Mouse (Mus musculus): ENCODE measurements at regions not wholly inside any gene's neighbourhood (a gene's known extent, or its start where the extent isn't known, plus 50 kb on each side); places are given as distances from the start of the nearest gene placed in this dataset.

DNA sequence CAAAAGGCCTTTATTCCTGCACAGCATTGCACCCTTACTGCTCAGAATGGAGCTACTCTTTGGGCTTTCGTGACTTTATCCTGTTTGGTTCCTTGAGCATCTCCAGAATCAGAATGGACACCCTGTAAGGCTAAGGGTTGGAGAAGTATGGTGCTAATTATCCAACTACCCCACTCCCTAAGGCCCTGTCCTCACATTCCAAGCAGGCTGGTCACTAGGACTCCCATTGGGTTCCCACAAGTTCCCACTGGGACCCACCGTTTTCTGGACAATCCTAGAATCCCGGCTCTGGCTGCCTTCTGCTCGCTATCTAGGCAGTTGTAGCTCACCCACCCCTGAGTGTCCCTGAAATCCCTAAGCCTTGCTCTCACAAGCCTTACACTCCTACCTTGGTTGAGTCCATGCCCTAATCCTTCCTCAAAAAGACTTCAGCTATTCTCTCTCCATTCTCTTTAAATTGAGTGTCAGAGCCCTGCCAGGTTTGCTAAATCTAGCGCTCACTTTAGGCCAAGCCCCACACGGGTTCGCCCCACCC, 146.1 kb downstream of the Efcab1 start:
- in situ Hi-C loops (cut with MboI, MseI), result no loop called here

DNA sequence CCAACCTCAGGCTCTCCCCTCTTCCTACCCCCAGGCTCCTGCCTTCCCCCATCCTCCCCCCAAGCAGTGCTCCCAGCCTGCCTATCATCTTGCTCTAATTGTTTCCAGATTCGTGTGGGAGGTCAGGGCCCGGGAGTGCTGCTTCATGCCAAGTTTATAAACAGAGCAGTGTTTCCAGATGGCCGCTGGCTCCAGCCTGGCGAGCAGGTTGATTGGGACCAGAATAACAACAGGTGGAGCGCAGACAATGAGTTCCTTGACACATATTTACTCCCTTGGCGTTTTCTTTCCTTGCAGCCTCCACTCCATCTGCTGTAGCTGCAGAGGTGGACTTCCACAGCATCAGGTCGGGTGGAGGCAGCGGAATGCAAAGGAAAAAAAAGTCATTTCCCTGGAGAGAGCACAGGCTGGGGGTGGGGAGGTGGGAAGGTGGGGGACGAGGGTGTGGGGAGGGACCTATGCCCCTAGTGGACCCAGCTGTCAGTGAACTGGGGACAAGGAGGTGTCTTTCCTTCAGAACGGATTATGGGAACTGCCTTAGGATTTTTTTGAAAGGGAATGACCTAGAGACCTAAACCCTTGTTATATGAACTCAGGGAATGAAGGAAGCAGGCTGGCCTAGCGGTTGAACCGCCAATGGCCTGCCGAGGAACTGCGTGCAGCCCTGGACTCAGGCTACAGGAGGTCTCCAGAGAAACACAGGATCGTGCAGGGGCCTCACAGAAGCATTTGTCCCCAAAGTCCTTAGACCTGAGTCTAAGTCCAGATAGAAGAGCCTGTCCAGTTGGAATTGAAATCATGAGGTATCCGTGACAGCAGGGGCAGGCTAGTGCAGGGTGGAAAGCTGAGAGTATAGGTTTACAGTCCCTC, 146.8 kb downstream of the Efcab1 start:
- in situ Hi-C loops (cut with MboI, MseI), result no loop called here

DNA sequence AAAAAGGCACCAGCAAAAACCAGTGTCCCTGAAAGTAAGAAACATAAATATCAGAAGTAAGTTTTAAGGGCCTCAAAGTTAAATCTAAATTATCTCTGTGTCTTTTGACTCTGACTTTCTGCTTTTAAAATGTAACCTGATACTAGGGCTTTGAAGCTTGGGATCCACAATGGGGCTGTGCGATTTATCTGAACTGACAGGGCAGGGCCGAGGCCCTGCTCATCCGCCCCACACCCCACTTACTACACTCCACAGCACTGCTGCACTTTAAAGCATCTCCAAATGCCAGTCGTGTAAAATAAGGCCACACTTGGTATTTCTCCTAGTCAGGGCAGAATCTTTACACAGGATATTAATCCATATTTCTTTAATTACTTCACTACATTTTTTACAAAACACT, 147.4 kb downstream of the Efcab1 start:
- in situ Hi-C loops (cut with MboI, MseI), result no loop called here

DNA sequence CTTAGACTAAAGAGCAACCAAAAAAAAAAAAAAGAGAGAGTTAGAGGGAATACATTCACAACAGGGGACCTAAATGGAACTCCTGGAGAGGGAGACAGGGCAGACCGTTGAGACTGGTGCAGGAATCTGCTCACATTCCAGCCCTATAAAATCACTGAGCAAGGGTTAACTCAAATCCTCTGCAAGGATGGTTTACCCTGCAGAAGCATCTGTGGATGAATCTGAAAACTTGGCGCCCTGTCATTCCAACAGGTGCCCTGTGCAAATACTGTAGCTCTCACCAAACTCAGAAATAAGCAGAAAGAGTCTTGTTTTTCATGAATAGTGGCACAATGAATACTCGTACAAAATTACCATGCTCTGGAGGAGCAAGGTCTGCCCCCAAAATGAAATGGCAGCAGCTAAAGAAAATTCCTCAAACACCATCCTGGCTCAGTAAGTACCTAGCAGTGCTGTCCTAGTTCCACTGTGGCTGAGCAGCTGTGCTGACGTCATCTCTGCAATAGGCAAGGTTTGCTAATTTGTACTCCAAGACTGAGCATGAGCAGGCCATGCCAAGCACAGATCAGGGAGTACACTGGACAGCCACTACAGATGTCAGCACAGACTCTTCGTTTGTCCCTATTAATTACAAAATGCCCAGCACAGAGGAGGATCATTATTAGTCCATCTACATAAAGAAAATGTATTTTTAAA, 148.0 kb downstream of the Efcab1 start:
- in situ Hi-C loops (cut with MboI, MseI), result no loop called here

DNA sequence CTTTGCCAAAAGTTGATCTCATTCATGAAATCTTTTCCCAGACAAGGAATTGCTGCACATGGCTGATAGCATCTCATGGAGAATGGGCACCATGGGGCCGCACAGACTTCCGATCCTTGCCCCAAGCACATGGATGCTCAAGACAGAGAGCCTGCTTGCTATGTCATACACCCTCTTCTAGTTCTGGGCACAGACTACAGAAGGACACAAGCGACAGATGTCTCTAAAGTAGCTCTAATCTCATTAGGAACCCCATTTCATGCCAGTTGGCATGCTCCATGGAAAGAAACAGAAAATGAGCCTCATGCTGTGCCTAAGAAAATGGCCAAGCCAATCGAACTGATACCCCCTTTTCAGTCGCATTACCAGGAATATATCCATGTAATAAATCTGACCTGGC, 149.3 kb downstream of the Efcab1 start:
- in situ Hi-C loops (cut with MboI, MseI), result no loop called here

DNA sequence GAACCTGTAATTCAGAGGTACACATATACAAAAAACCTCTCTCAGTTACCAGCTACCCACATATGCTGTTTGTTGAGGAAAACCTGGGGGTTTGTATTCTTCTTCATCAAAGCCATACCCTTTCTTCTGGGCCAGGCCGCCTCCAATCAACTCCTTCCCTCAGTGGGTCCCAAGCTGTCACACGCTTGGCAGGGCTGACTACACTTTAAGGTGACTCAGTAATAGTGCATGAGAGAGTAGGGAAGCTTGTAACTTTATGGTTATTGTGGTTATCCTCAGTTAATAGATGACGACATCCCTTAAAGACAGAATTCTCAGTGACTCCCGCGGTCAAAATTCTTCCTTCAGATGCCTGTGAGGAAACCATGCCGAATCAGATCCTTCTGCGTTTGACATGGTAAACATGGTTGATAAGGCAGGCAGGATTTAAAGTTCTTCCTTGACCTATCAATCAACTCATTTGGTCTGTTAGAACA, 164.1 kb downstream of the Efcab1 start:
- in situ Hi-C loops (cut with MboI, MseI), result loop anchor here (10.0 kb wide), 1 partner anchor 1654 kb away; no protein-coding TSS in a partner anchor

DNA sequence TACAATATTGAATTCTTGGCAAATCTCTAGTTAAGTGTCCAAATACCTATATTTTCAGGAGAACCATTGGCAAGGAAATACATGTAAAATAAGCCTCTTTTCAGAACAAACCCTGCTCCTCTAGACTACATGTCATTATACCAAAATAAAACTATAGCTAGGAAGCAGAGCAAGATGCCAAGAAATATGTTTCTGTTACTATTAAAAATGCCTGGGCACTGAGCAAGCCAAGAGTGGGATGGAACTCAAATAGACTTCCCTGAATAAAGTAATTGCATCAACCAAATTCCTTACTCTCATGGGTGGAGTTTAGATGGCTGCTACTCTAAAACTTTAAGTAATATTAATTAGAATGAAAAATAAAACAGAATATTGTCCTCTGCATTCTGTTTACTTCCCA, 168.0 kb downstream of the Efcab1 start:
- in situ Hi-C loops (cut with MboI, MseI), result loop anchor here (10.0 kb wide), 1 partner anchor 1650 kb away; no protein-coding TSS in a partner anchor

DNA sequence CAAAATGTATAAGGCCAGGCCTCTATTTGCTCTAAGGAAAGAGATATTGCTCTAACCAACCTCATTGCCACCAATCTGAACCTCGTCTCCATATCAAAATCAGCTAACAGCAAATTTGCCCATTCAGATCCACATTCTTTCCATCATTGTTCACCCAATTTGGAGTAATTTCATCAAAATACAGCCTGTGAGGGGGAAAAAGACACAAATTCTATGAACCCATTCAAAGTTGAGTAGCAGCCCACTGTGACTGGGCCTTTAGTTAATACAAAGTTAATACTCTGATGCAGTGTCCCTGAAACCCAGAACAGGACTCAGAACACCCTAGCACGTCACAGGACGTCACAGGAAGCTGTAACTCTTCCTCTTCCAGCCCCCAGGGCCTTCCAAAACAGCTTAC, 177.3 kb downstream of the Efcab1 start:
- in situ Hi-C loops (cut with MboI, MseI), result no loop called here

DNA sequence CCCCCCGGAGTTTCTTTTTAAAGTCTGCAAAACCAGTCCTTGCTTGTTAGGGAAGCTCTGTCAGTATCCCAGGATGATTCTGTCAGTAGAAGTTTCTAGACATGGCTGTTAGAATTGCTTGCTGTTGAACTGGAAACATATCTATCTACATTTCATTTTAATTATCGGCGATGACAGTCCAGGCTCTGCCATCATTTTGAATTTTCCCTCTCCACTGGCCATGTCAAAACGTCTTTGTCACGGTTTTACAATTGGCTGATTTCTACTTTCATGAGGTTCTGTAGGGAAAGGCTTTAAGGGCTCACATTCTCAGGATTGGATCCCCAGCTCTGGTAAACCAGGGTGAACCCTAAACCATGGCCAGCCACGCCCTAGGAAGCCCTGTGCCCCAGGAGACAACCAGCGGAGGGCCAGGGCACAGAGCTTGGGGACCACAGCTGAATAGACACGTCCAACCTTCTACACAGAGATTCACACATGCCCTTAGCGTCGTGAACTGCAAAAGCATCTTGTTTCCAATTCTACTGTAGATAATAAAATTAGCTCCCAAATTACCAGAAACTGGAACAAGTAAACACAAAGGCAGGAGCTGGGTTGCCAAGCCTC, 177.8 kb downstream of the Efcab1 start:
- in situ Hi-C loops (cut with MboI, MseI), result no loop called here

DNA sequence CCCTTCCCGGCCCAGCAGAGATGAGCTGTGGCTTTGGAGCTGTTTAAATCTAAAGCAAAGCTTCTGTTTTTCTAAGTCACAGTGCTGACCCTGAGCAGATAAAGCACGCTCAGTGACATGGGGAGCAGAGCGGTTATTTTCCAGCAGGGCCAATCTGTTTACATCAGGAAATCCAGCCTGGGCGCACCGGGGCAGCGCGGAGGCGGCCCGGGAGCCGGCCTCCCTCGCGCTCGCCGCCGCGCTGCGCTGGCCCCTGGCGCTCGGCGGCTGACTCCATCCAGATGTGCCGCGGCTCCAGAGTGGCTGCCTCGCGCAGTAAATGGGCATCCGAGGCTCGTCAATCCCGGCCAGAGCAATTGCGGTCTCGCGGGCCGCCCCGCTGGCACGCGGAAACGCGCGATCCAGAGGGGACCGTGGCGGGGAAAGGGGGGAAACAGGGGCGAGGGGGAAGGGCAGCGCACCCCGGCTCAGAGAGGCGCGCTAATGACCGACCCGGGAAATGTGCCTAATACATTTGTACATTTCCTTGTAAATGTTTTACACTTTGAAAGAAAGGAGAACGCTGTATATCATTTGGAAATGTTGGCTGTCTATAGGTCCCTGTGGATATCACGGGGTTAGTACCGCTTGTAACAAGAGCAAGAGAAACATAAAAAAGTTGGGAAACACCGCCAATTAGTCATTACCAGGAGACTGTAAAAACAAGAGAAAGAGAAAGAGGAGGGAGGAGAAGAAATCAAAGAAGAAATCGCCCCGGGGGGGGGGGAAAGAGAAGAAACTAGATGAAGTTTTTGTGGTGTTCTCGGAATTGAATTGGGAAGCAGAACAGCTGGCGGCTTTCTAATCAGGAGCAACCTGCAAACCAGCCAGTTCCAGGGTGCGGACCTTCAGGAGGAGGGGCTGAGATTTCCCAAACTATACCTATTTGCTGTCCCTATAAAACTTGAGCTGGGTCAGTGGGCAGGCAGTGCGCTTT, 178.6 kb downstream of the Efcab1 start:
- in situ Hi-C loops (cut with MboI, MseI), result no loop called here

DNA sequence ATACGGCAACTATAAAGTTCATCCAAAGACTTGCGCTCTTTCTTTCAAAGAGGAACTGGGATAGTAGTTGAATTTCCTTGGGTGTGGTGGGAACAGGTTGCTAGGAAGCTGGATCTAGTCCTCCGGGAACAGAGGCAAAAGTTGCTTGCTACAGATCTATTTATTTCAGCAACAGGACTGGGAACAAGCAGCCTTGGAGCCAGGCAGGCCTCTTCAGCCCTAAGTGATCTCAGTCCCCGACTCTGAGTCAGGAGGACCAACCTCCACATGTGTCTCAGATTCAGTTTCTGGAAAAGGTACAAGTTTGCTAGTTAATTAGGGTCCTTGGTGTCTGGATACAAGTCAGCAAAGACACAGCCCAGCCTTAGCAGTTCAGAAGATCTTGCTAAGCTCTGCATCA, 180.2 kb downstream of the Efcab1 start:
- in situ Hi-C loops (cut with MboI, MseI), result no loop called here

DNA sequence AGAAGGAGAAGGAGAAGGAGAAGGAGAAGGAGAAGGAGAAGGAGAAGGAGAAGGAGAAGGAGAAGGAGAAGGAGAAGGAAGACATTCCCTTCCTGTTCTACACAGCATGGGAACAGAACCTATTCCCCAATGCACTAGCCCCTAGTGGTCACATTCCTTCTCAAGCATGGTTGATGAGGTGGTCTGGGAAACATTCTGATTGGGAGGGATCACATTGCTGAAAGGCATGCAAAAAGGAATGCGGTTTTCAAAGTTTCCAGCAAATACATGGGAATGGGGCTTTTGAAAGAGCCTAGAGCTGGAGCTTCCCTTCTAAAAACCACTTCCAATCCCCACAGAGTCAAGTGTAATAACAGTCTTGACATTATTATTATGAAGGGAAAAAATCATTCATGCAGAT, 197.5 kb downstream of the Efcab1 start:
- in situ Hi-C loops (cut with MboI, MseI), result no loop called here

DNA sequence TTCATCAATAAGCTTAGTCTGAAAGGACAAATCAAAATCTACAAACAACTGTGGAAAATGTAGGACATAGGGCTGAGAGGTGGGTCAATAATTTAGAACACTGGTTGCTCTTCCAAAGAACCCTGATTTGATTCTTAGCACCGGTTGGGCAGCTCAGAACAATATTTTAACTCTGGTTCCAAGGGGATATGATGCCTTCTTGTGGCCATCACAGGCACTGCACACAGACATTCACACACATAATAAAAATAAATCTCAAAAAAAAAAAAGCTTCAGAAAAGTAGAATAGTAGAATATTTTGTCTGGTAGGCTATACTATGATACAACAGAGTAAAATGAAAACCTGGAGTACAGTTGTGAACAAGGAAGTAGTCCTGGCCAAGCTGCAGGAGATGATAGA, 200.8 kb downstream of the Efcab1 start:
- in situ Hi-C loops (cut with MboI, MseI), result no loop called here

DNA sequence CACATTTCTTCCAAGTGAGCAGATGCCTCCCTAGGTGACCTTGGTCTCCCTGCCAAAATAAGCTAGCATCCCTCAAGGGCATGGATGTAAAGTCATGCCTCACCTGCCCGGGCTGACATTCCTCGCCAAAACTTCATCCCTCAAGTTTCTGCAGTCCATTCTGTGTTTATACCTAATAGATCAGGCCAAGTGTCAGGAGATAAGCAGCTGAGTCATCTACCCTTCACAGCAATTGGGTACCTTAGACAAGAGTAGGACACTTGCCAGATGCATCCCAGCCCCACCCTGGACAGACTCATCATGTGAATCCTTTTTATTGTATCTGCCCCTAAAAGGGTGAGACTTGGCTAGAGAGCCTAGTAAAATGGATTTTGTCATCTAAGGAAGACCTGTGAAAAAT, 204.1 kb upstream of the Gm21897 start:
- in situ Hi-C loops (cut with MboI, MseI), result no loop called here

DNA sequence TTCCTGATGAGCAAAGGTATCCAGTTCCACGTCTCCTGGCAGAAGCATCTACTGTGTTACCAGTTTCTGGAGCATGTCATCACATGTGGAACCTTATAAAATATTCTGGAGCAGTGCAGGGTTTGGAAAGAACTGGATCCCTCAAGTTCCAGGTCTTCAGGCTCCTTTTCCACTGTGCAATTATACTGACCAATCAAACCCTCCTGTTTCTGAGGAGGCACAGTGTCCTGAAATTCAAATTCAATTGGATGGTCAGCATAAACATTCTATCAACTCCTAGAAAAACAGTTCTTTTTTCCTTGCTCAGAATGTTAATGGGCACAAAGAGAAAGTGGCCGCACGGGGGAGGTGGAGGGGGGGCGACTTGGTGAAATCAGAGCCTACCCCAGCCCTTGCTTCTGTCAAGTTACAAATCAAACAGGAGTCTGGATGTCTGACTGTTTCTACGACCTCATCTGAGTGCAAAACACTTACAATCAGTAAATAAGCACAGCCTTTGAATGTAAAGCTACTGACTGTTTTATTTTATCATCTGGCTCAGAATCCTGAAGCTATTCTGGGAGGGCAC, 203.2 kb upstream of the Gm21897 start:
- in situ Hi-C loops (cut with MboI, MseI), result no loop called here

DNA sequence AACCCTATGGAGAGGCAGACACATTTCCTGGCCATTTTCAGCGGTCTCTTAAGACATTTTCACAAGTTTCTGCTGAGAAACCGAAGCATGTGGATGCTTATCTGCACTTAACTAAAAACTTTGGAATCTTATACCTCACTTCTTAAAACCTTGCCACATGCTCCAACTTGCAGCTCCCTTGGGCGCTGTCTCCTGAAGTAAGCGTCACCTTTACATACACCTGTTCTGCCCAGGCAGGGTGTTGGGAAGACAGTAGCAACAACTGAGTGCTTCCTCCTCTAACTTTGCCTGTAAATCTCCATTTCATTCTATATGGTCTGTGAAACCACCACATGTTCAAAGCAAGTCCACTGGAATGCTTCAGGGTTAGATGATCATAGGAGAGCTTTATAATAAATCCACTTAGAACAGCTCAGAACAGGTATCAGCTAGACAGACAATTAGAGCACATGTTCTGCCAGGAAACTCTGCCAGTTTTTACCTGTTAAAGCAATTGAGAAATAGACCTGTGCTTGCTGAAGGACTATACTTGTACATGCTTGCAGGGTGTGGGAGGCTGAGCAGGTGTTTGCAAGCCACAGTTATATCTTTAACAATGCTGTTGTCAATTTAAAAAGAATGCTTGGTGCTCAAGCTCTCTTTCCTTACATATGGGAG, 202.6 kb upstream of the Gm21897 start:
- in situ Hi-C loops (cut with MboI, MseI), result no loop called here

DNA sequence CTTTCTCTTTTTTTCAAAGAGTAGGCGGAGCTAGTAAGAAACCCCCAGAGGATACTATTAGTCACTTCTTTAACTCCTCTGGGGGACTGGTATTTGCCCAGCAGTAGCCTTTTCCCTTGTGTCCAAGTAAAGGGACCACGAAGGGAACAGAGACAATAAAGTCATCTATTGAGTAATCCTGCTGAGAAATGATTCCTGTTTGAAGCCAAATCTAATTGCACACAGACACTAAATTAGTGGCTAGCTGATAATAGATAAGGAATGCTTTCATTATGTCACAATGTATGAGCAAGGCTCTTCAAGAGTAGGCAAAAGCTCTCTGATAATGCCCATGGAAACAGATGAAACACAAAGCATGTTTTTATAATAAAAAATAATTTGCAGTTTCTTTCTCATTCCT, 201.9 kb upstream of the Gm21897 start:
- in situ Hi-C loops (cut with MboI, MseI), result no loop called here

DNA sequence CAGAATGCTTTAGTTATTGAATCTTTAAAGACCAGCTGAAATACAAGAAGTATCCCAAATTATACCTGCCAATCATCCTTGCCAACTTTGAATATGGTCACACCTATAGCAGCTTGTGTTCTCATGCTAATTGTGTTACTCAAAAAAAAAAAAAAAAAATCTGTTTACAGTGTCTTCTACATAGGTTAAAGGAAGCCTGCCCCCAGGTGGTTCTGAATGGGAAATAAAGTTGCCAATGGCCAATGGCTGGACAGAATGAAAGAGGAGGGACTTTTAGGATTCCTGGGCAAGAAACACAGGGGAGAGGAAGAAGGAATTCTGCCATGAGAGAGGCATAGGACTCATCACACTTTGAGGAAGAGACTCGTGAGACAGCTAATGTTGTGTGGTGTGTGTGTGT, 197.5 kb upstream of the Gm21897 start:
- in situ Hi-C loops (cut with MboI, MseI), result no loop called here

DNA sequence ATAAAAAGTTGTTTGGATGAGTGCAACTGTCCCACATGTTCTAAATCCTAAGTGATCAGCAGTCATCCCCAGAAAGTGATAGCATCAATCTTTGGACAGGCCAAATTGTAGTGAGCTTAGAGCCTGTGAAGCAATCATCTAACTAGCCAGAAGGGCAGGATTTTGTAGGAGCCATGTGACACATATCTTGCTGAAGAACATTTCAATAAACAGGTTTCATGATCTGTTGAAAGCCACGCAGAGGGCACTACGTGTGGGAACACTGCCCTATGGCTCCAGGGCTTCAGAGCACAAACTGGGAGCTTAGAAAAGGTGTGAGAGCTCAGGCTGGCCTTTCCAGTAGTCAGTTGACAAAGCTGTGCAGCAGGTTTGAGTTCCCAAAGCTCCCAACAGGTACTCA, 188.3 kb upstream of the Gm21897 start:
- in situ Hi-C loops (cut with MboI, MseI), result no loop called here

DNA sequence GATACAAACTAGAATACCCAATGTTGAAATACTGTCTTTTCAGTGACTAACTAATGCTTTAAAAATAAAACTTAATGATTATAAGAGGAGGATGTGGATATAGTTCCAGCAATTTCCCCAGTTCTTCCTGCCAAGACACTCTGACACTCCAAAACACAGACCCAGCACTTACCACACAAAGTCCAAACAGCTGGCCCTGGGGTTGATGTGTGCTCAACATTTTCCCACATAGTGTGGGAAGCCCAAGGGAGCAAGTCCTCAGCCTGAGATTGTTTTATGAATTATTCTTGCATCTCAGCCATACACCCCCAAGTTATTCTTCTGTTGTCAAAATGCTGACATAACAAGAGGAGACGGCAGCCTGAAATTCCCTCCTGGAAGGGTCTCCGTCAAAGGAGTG, 187.5 kb upstream of the Gm21897 start:
- in situ Hi-C loops (cut with MboI, MseI), result no loop called here

All from regulatory T cell (primary cell).